Mouse (Mus musculus) small intestine, adult 2 months (tissue): ENCODE measurements around the gene Rab3il1. TPM values are rescaled to one million over a fixed set of nuclear protein-coding genes. Genes with fewer than 3 reads are reported as not detected.

Source experiments
- H3K27ac ChIP-seq: fragments of 200-500 bp; 2 replicates; pipeline ENCODE4 v1.5.1; 2012; ENCODE audit warnings: low read depth, low read length, control low read depth, inconsistent platforms; ENCODE audit not compliant: insufficient read depth
- H3K27me3 ChIP-seq: fragments of 200-500 bp; 2 replicates; pipeline ENCODE4 v1.6.1; 2012; ENCODE audit warnings: mild to moderate bottlenecking, moderate library complexity, low read length, inconsistent platforms; ENCODE audit not compliant: control insufficient read depth, insufficient read depth
- H3K36me3 ChIP-seq: fragments of 200-500 bp; 2 replicates; pipeline ENCODE4 v1.6.1; 2012; ENCODE audit warnings: mild to moderate bottlenecking, low read length, control low read depth, inconsistent platforms; ENCODE audit not compliant: control insufficient read depth, insufficient read depth
- H3K4me1 ChIP-seq: fragments of 200-500 bp; 2 replicates; pipeline ENCODE4 v1.6.1; 2012; ENCODE audit warnings: low read length, inconsistent platforms, mixed read lengths; ENCODE audit not compliant: control insufficient read depth, insufficient read depth, insufficient read length
- H3K4me3 ChIP-seq: fragments of 200-500 bp; 2 replicates; pipeline ENCODE4 v1.5.1; 2012; ENCODE audit warnings: low read depth, mild to moderate bottlenecking, control low read depth, inconsistent platforms, low read length, moderate library complexity
- CTCF ChIP-seq: fragments of 200-500 bp; IDR thresholded peaks from 2 replicates; pipeline ENCODE4 v1.5.1; 2012; ENCODE audit warnings: low read depth, mild to moderate bottlenecking, control low read depth, inconsistent platforms, low read length, moderate library complexity, mixed read lengths; ENCODE audit not compliant: insufficient replicate concordance, insufficient read length; ENCODE audit errors: extremely low read depth
- POLR2A ChIP-seq: fragments of 200-500 bp; IDR thresholded peaks from 2 replicates; pipeline ENCODE4 v1.6.1; 2012; ENCODE audit warnings: low read depth, mild to moderate bottlenecking, control low read depth, inconsistent platforms, low read length, moderate library complexity
- WGBS: fragments of 180-500 bp; shearing (Covaris S2); methylation state at CpG from one replicate; pipeline ENCODE4 v1.1.7; 2018; 5-methylcytosine and 5-hydroxymethylcytosine counted together
- polyA plus RNA-seq: library from polyadenylated mRNA; depleted of rRNA; stranded (reverse); fragments of >200 nt; gene quantifications from 2 replicates; pipeline ENCODE4 v1.2.3, GENCODE M21; 2012; rRNA removed

The Rab3il1 gene
- polyA plus RNA-seq, 1 experiment: 4.3 TPM

DNA sequence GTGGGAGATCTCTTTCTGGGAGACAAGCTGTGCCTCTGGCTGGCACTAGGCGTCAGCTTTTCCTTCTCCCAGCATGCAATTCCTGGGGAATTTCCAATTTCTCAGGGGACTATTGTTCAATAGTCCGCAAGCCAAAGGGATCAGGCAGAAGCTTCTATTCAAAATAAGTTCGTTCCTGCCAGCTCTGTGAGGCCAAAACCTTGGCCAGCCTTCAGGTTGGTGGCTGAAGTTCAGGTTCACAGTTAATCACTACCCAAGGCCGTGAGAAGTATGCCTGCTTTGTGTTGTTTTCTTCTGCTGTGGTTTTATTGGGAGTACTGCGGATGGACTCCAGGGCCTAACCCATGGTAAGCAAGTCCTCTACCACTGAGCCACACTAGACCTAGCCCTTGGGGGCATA is 69.7 kb downstream of the Rab3il1 start:
- 52% methylated on average over 5 of the region's 5 CpGs for WGBS

DNA sequence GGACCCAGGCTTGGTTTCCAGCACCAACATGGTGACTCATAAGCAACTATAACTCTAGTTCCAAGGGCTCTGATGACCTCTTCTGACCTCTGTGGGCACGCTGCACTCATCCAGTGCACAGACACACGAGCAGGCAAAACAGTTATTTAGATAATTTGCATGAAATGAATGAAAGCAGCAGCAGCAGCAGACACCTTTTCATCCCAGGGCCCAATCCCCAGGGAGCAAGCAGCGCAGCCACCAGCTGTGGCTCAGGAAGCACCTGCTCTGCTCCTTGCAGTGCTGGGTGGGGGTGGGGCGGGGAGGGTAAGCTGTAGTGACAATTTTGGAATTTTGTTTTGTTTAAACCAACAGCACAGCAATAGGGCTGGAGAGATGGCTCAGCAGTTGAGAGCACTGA is 70.4 kb downstream of the Rab3il1 start:
- no peak overlapping the region for H3K27ac ChIP-seq
- H3K4me1 ChIP-seq: peaks cover 6% of the 10 kb centered on the region; the same call in 1 of the 2 replicates
- WGBS: 81% methylated on average over 4 of the region's 4 CpGs
- H3K27me3 ChIP-seq: no peaks in the 10 kb centered on the region
- H3K4me3 ChIP-seq: no peak overlapping the region
- peaks cover 29% of the 10 kb centered on the region for H3K36me3 ChIP-seq
- no peak for TF ChIP-seq CTCF

More for the DNA sequence above, 69.7 kb downstream of the Rab3il1 start:
- Histone ChIP-seq H3K27me3 (no peaks in the 10 kb centered on the region), H3K27ac (no peak overlapping the region), H3K4me1 (peaks cover 13% of the 10 kb centered on the region; the same call in 1 of the 2 replicates), H3K36me3 (peaks cover 29% of the 10 kb centered on the region), H3K4me3 (no peak overlapping the region)
- no peak for TF ChIP-seq CTCF
- no peak for TF ChIP-seq POLR2A

DNA sequence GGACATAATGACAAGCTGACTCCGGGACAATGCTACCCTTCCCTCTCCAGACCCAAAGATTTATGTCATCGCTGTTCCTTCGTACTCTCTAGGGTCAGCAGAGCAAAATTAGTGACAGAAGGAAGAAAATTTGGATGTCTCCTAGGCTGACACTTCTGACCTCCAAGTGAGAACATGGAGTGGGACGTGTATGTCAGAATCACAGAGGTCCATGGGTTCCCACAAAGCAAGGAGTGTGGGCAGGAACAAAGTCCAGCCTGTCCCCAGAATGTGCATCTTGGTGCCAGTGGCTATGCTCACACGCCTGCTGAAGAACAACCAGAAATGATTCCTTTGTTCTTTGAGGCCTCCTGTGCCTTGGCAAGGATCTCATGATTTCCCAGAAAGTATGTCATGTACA is 71.7 kb downstream of the Rab3il1 start:
- no peak overlapping the region for H3K27ac ChIP-seq
- TF ChIP-seq CTCF: no peak
- H3K36me3 ChIP-seq: peaks cover 34% of the 10 kb centered on the region
- no peaks in the 10 kb centered on the region for H3K4me1 ChIP-seq
- WGBS: 92% methylated on average over 5 of the region's 5 CpGs
- no peak overlapping the region for H3K4me3 ChIP-seq
- H3K27me3 ChIP-seq: no peaks in the 10 kb centered on the region

DNA sequence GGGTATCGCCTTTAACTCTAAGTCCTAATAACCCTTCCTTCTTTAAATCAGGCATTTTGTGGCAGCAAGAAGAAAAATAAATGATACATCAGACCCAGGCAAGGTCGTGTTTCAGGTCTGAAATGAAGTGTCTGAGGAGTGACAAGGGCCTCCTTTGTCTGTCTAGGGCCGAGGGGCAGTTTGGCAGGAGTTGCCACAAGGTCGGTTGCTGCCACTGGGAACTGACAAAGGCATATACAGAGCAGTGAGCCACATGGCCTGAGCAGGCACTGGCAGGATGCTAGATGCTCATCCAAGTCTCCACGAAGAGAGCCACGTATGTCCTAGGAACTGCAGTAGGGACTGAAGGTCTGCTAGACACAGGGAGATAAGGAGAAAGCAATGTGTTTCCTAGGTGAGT is 76.9 kb downstream of the Rab3il1 start:
- Histone ChIP-seq H3K27ac (no peak overlapping the region), H3K4me1 (peaks cover 11% of the 10 kb centered on the region), H3K36me3 (peaks cover 33% of the 10 kb centered on the region), H3K27me3 (no peaks in the 10 kb centered on the region), H3K4me3 (no peak overlapping the region)
- WGBS: 60% methylated on average over 6 of the region's 6 CpGs
- TF ChIP-seq CTCF: no peak
- no peak for TF ChIP-seq POLR2A

DNA sequence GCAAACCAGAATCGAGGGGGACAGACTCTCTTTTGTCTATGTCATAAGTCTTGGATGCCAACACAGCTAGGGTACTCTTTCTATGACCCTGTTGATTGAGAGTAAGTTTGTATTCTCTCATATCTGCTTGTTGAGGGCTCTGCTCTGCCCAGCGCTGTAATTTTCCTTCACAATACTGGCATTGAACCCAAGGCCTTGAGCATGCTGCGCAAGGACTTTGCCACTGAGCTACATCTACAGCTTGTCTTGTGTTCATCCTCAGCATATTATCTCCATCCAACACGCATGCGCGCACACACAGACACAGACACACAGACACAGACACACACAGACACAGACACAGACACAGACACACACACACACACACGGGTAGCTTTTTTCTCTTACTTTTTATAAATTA is 78.9 kb downstream of the Rab3il1 start:
- TF ChIP-seq CTCF (no peak), POLR2A (no peak)
- no peak overlapping the region for H3K4me3 ChIP-seq
- H3K36me3 ChIP-seq: peaks cover 35% of the 10 kb centered on the region
- 37% methylated on average over 7 of the region's 7 CpGs for WGBS
- peak overlapping the region; percentile 53 for H3K27ac ChIP-seq
- peaks cover 11% of the 10 kb centered on the region for H3K4me1 ChIP-seq
- H3K27me3 ChIP-seq: no peaks in the 10 kb centered on the region

DNA sequence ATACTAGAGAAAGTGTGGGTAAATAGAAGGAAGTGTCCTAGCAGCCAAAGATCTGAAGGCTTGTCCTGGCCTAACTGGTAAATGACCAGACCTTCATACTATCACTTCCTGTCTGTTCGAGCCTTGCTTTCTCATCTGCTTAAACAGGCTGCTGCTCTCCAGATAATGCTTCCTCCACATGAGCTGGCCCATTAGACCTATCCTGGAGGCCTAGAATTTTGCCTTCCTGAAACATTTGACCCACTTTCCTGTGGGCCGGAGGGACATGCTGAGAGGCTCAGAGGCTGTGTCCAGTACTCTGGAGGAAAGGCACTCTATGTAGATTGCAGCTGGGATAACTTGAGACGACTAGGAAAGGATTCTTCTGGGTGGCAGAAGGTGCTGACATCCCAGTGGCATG is 80.6 kb downstream of the Rab3il1 start:
- Histone ChIP-seq H3K36me3 (peaks cover 40% of the 10 kb centered on the region), H3K4me3 (no peak overlapping the region), H3K4me1 (peaks cover 11% of the 10 kb centered on the region), H3K27ac (no peak overlapping the region), H3K27me3 (no peaks in the 10 kb centered on the region)
- TF ChIP-seq CTCF: no peak
- no peak for TF ChIP-seq POLR2A
- WGBS: 59% methylated on average over 3 of the region's 3 CpGs

DNA sequence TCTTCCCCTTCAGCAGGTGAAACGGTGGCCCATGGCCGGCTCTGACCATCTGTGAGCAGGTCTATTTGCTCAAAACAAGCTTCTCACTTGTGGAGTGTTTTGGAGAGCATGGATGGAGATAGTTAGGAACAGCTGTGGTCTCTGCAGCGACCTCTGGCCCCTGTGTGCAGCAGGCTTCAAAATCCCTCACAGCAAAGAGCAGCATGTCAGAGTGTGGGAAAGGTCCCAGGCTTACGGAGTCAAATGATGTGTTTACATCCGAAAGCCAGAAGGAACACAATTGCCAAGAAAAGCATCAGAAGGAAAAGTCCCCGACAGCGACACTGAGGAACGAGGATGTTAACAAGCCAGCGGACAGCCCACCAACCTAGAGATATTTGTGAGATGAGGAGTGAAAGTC is 84.0 kb downstream of the Rab3il1 start:
- H3K4me1 ChIP-seq: peaks cover under 1% of the 10 kb centered on the region; the same call in 1 of the 2 replicates
- H3K27me3 ChIP-seq: no peaks in the 10 kb centered on the region
- H3K27ac ChIP-seq: no peak overlapping the region
- no peak overlapping the region for H3K4me3 ChIP-seq
- 77% methylated on average over 9 of the region's 9 CpGs for WGBS
- peaks cover 41% of the 10 kb centered on the region for H3K36me3 ChIP-seq
- TF ChIP-seq POLR2A: no peak
- no peak for TF ChIP-seq CTCF

DNA sequence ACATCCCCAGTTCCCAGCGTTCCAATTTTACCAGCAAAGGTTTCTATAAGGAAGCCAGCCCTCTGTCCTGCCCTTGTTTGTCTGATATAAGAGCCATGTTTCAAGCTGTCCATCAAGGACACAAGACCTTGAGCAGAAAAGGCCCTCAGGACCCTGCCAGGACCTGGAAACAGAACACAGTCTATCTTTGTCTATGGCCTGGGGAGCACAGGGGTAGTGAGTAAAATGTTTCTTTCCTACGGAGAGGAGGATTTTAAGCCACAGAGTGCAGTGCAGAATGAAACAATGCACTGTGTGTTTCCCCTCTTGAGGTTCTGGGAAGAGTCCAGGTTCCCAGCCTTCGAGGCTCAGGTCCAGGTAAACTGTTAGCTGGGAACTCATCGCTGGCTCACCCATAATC is 85.5 kb downstream of the Rab3il1 start:
- no peak overlapping the region for H3K27ac ChIP-seq
- H3K36me3 ChIP-seq: peaks cover 43% of the 10 kb centered on the region
- H3K4me3 ChIP-seq: no peak overlapping the region
- H3K4me1 ChIP-seq: no peaks in the 10 kb centered on the region
- WGBS: 62% methylated on average over 4 of the region's 4 CpGs
- TF ChIP-seq POLR2A (no peak), CTCF (no peak)
- H3K27me3 ChIP-seq: no peaks in the 10 kb centered on the region

Other genes with a start within 250 kb of the Rab3il1 start
- gene Scgb2a2, start 154.1 kb upstream of the Rab3il1 start, polyA plus RNA-seq: not detected in 2 replicates
- gene Incenp, start 102.1 kb upstream of the Rab3il1 start, polyA plus RNA-seq: 7.7 and 20.4 TPM in 2 replicates
- 9,432 and 18,582 TPM in 2 replicates for gene Fth1, start 21.1 kb upstream of the Rab3il1 start, polyA plus RNA-seq
- gene Best1, start within 50 bp of the Rab3il1 start, polyA plus RNA-seq: 0.09 and 0.18 TPM in 2 replicates
- 7.6 and 18.9 TPM in 2 replicates for gene Fads3, start 39.9 kb downstream of the Rab3il1 start, polyA plus RNA-seq
- gene Fads2, start 100.1 kb downstream of the Rab3il1 start, polyA plus RNA-seq: 29.6 and 44.9 TPM in 2 replicates
- 8.5 and 11.6 TPM in 2 replicates for gene Fads1, start 181.2 kb downstream of the Rab3il1 start, polyA plus RNA-seq
- 41.1 and 67.1 TPM in 2 replicates for gene Tmem258, start 202.3 kb downstream of the Rab3il1 start, polyA plus RNA-seq
- gene Fen1, start 202.5 kb downstream of the Rab3il1 start, polyA plus RNA-seq: 8.3 and 13.1 TPM in 2 replicates
- 58.3 and 65.5 TPM in 2 replicates for gene Myrf, start 239.1 kb downstream of the Rab3il1 start, polyA plus RNA-seq